Mouse (Mus musculus) A20 (cell line): Measurements from ENCODE around the gene Gm10188.

Source experiments
- DNase-seq: peaks from one replicate; pipeline ENCODE4 v3.0.0-alpha.2; 2011; ENCODE audit warnings: low read depth, low spot score

The Gm10188 gene

GRCm38 (mm10) chr1:132195100-132195499 lies 34.5 kb downstream of the Gm10188 start:
- DNase-seq: no peak

GRCm38 (mm10) chr1:132194624-132195023 lies 34.9 kb downstream of the Gm10188 start:
- peak; percentile 30 for DNase-seq

GRCm38 (mm10) chr1:132193806-132194205 lies 35.8 kb downstream of the Gm10188 start:
- no peak for DNase-seq

- no peak for DNase-seq
These were observed 37.5 kb downstream of the Gm10188 start for GRCm38 (mm10) chr1:132191786-132192680.

GRCm38 (mm10) chr1:132191093-132191785 lies 38.3 kb downstream of the Gm10188 start, which contains the start of the genes Lemd1 and AC124108.1:
Lemd1 (plus strand) TSS chr1:132191431.
AC124108.1 (plus strand) TSS chr1:132191457.
- DNase-seq: no peak

- DNase-seq: no peak
These were observed 38.9 kb downstream of the Gm10188 start for GRCm38 (mm10) chr1:132190621-132191092.

- DNase-seq: no peak
These were observed 39.5 kb downstream of the Gm10188 start for GRCm38 (mm10) chr1:132190040-132190513.

- no peak for DNase-seq
These were observed 40.3 kb downstream of the Gm10188 start for GRCm38 (mm10) chr1:132189231-132189630.

- DNase-seq: no peak
These were observed 41.0 kb downstream of the Gm10188 start for GRCm38 (mm10) chr1:132188442-132189066.

- no peak for DNase-seq
These were observed 43.3 kb downstream of the Gm10188 start for GRCm38 (mm10) chr1:132186303-132186702.
